Mouse (Mus musculus) kidney, adult 8-10 months (tissue): Measurements from ENCODE around the gene Pdik1l.
A peak's percentile ranks its signal among the peaks of the same experiment; 100 is the strongest.

Source experiments
- DNase-seq, 2 experiments: peaks; one replicate each; pipeline ENCODE4 v3.0.0; 2022

Pdik1l gene

GRCm38 (mm10) chr4:134237582-134238278, 50.0 kb downstream of the Pdik1l start:
- DNase-seq = no peak

- DNase-seq = no peak
These were observed 52.8 kb downstream of the Pdik1l start for GRCm38 (mm10) chr4:134234876-134235275.

GRCm38 (mm10) chr4:134230431-134230830, 57.3 kb downstream of the Pdik1l start:
- DNase-seq = peak; percentile 47 to 50

- no peak for DNase-seq
These were observed 60.5 kb downstream of the Pdik1l start, which contains the start of gene Catsper4 for GRCm38 (mm10) chr4:134227194-134227593. Catsper4 (minus strand) TSS chr4:134227383.
